Mouse (Mus musculus) right cerebral cortex, adult 18-20 months (tissue): Measurements from ENCODE around the gene Map3k1.

Source experiments
- DNase-seq: peaks from one replicate; pipeline ENCODE4 v3.0.0; 2022; ENCODE audit warnings: mixed read lengths

Map3k1 gene

DNA sequence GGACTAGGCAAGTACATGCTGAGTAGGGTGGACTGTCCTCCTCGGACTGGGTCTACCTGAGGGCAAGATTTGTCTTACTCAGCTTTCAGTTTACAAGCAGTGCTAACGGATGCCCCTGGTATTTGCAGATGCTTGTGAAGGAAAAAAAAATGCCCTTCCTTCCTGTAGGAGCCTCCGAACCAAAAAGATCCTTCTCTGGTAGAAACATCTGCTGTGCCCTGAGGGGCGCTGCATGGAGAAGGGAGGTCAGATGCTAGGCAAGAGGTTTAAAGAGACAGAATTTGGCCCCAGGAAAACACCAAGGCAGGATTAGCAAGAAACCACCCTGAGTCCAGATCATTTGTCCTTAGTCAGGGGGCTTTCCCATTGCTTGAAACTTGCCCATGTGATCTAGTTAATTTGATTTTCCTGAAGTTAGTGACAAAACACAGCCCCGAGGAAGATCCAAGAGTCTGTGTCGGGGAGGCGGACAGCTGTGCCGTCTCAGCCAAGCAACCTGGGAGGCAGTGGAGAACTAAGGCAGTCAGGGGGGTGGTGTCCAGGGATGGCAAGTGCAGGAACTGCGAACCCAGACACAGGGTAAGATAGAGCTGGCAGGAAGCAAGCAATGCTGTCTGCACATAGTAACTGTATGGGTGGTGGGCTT lies 19.2 kb downstream of the Map3k1 start:
- DNase-seq: no peak

DNA sequence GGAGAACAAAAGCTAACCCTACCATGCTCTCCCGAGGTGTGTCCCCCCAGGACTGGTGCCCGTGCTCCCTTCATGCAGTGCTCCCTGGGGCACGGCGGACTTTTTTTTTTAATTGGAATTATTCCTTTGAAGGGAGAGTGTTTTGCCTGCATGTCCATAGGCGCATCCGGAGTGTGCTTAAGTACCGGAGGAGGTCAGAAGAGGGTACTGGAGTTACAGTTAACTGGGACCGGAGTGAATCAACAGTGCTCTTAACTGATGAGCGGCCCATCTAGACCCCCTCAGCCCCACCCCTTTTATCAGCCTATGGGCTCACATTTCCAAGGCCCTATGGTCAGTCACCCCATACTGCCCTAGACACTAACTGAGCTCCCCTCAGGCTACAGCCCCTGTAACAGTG lies 19.9 kb downstream of the Map3k1 start:
- DNase-seq: no peak

DNA sequence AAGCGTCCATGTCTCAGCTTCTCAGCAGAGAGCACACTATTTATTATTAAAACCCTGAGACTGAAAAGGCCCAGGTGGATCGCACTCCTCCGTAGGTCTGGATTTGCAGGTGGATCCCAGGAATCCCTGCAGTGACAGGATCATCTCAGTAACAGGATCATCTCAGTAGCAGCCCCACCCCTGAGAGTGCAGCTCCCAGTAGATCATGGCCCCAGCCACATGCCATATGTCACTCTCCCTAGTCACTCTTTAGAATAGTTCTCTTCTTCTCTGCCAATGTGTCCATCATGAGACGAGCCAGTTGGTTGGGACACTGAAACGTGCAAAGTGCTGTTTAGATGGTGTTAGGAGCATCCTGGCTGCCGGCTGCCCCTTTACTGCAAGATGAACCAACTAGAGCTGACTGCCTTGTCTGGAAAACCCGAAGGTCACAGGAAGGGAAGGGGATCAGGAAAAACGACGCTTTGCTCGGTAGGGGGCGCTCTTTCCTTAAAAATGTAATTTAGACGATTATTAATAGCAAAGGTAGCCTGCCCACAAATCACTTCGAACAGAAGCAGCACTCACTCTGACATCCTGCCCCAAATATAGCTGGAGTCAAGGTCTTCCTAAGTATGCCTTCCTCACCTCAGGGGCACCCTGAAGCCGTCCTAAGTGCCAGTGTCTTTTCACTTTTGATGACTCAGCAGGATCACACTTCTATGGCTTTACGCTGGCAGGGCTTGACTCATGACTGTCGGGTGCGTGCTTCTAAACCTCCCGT lies 20.8 kb downstream of the Map3k1 start:
- DNase-seq: peak; percentile 53

DNA sequence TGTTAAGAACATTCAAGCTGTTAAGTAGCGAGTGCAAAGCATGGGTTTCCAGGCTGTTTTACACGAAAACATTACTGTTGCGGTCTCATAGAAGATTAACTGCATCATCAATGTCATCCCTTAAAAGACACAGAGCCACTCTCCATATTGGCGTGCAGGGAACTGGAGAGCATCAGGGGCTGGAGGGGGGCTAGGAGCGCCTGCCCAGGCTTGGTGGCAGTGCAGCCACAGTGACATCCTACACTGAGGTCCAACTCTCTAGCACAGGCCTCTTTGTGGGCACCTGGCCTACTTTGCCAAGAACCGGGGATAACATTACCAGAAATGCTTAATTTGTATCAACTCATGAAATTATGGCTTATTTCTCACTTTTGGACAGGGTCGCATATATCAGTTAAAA lies 22.2 kb downstream of the Map3k1 start:
- DNase-seq: no peak

DNA sequence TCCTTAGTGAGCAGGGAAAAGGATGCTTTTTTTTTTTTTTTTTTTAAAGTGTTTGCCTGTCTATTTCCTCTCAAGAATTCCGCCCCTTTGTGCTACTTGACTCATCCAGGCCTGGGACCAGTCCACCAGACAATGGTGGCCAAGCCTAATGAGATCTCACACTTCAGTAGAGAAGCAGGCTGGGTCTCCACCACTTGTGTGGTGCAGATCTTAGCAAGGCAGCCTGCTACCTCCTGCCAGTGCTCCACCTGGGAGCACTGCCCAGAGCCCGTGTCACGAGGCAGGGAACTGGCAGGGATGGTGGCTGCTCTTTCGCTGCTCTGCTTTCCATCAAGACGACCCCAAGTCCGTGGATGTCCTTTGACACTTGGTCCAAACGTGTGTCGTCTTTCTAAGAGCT lies 25.3 kb downstream of the Map3k1 start:
- no peak for DNase-seq

DNA sequence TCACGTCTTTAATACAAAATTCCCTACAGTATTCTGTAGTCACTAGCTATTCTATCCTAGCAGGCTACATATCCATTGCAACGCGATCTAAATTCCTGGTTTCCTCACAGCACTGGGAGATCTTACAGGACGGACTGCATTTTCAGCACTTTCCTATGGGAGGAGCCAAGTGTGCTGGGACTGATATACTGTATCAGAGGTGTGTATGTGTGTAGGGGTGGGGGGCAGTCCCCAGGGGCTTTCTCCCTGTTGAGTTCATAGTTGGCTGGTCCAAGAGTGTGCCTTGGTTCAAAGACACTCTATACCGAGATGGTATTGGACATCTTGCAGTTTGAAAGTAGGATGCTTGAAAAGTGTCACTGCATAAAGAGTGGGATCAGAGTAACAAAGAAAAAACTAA lies 29.3 kb downstream of the Map3k1 start:
- no peak for DNase-seq

DNA sequence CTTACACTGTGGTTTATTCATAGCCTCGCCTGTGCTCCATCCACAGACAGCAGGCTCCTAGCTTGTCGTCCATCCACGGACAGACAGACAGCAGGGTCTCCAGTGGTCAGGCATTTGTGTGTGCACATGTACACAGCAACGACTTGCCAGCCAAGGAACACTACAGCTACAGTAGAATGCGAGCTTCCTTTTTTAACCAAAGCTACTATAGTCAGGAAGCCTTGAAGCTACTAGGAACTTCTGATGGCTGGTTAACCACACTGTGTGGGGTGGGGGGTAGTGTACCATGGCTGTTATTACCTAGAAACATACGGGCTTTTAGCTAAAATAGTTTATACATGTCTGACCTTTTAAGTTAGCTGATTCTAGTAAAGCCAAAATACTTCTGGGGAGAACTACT lies 30.2 kb downstream of the Map3k1 start:
- no peak for DNase-seq

DNA sequence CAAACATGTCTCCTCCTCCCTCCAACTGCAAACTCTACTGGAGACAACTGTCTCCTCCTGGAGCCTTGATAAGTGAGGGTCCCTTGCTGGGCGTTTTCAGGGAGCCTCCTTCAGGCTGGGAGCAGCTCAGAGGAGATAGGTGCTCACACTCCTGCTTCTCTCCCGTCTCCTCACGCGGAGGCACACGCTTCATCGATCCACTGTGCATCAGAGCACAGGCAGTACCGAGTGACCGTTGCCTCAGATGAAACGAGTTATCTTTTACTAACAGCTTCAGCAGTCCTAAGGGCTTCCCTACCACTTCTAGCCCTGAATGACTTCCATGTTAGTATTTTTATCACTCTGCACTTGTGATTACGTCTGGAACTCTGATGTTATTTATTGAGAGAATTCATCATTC lies 30.9 kb downstream of the Map3k1 start:
- DNase-seq: no peak

DNA sequence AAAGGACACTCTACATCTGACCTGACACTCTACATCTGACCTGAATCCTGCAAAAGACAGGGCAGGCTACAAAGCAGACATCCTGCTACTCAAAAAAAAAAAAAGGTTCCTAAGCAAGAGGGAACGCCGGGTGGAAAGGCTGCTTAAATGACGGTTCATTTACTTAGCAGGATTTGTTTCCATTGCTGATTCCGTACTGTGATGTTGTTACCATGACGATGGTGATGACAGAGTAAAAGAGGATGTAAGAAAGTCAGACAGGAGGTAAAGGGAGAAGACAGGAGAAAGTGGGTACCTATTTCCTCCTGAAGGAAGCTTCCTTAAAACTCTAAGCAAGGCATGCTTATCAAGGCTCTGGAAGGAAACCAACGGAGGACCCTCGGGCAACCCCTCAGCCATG lies 31.6 kb downstream of the Map3k1 start:
- DNase-seq: no peak

DNA sequence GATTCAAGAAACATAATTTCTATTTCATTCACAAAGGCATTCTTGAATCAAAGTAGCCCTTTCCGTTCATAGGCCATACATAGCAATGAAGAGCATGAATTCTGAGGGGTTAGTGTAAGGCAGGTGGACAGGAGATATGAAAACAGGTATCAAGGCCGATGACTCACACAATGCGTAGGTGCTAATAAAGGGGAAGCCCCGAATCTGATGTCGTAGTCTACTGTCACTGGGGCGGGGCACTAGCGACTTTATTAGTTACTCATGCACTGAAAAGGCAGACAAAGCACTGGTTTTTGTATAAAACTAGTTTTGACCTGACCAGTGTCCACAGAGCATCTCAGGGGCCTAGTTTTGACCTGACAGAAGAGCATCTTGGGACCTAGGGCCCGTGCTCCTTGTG lies 36.7 kb downstream of the Map3k1 start:
- DNase-seq: no peak

DNA sequence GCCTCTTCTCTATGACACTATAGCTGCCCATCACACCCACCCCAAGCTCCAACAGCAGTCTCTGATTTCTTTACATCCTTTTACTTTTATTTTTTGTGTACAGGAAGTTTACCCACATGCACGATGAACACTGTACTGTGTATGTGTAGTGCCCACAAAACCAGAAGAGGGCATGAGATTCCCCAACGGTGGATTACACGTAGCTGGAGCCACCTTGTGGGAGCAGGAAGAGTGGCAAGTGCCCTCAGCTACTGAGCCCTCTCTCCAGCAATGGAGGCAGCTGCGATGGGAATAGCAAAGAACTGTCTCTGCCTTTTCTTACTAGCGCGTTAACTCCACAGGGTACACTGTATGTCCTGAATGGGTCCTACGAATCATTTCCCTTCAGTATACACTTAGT lies 37.6 kb downstream of the Map3k1 start:
- DNase-seq: peak; percentile 75

DNA sequence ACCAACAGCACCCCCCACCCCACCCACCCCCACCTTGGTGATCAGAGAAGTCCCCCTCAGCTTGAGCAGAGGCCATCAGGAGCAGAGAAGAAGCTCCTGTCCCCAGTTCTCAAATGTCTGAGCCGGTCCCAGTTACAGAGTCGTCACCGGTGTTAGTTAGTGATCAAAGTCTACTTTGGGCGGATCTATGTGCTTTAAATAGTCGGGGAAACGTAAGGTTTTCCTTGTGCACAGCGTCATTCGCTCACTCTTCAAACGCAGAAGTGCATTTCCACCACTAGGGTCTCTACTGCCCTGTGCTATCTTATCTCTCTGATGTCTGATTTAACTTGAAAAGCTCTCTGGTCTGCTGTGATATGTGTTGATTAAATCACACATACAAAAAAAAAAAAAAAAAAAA lies 38.0 kb downstream of the Map3k1 start:
- no peak for DNase-seq

DNA sequence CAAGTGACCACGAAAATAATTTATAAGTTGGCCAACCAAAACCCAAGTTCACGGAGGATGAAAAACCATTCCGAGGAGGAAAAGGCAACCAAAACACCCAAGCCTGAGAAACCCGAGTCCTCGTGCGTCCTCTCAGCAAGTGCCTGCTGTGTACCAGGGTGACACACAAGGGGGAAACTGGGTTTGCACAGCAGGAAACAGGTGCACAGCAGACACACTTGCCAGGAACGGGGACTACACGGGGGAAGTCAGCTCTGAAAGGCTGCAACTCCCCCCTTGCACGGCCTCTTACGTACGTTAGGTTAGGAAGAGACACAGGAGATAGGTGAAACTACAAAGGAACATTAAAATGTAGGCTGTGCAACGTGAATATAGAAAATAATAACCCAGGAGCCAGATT lies 46.3 kb downstream of the Map3k1 start:
- DNase-seq: no peak

DNA sequence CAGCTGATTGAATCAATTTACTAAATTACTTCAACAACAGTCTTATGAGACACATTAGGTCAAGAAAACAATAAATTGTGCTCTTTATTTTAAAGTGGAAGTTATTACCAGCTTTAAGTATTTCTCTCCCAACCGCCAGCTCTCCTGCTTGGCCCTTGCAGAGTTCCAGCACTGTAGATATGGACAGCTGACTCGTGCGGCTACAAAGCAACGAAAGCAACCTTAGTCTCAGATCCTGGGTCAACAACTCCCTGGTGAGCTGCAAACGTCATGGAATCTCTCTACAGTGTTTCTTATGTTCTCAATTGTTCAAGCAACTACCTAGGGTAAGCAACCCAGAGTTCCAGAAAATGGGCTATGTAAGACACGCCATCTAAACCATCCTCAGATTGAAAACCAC lies 51.8 kb downstream of the Map3k1 start:
- DNase-seq: no peak

DNA sequence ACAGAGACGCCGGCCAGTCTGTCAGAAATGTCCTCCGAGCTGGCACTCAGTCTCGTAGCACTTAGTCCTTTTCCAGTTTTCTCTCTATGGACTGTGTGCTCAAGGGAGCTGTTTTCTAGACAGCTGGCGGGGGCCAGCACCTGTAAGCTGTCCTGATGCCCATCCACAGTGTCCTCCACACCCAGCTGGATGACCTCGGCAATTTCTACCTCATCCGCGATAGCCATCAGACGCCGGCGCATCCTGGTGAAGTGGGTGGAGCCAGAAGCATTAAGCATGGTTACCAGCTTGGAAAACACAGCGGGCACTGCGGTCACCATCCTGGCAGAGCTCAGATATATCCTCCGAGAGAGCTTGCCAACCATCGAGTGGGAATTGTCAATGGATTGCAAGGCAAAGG lies 52.9 kb downstream of the Map3k1 start:
- no peak for DNase-seq

DNA sequence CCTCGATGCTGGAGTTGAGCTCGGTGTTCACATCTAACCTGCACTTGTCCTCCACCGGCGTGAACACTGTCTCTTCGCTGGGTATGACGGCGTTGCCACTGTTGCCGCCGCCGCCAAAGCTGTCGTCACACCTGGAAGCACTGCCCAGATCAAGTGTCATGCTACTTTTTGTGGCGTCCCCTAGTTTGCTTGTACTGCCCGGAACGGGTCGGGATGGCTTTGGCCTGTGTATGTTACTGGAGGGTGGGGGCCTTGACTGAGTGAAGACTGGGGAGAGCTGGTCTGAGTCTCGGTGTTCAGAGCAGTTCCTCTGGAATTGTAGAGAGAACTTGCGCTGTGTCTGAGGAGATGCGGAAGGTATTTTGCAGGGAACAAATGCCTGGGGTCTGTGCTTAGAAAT lies 53.4 kb downstream of the Map3k1 start:
- no peak for DNase-seq

DNA sequence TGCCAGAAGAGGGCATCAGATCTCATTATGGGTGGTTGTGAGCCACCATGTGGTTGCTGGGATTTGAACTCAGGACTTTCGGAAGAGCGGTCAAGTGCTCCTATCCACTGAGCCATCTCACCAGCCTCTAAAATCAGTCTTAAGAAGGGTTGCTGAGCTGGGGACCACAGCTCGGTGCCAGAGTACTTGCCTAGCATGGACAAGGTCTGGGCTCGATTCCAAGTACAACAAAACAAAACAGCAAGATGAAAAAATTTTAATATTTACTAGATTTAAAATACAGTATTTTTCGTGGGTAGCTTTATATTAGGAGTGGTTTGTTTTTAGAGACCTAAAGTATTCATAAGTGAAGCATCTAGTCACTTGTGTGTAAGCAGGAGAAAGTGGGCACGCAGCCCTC lies 55.5 kb downstream of the Map3k1 start:
- no peak for DNase-seq

DNA sequence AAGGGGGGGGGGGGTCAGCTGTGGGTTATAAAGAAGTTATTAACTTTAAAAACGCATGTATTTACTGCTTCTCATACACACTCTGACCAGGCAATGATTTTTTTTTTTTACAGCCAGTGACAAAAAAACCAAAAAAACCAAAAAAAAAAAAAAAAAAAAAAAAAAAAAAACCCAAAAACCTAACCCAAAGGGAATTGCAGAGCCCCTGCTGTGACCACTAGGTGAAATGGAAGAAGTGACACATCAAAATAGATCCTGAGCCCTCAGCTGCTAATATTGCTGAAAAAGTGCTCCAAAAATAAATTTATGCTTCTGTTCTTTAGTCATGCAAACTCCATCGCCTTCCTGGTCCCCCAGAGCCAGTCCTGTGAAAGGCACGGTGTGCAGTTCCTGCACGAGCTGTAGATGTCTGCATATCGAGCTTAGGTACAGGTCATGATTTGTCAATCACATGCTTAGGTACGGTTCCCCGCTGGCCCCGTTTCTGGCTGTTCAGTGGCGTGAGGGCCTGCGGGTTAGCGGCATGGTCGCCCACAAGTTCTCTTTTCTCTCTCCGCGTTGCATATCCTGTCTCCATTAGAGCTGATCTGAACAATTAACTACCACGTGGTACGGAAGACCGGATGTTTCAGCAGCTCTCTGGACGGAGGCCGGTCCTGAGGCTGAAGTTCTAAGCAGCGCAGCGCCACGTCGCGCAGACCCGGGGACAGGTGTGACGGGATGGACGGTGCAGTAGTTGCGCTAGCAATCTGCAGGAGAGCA lies 60.3 kb downstream of the Map3k1 start:
- no peak for DNase-seq

DNA sequence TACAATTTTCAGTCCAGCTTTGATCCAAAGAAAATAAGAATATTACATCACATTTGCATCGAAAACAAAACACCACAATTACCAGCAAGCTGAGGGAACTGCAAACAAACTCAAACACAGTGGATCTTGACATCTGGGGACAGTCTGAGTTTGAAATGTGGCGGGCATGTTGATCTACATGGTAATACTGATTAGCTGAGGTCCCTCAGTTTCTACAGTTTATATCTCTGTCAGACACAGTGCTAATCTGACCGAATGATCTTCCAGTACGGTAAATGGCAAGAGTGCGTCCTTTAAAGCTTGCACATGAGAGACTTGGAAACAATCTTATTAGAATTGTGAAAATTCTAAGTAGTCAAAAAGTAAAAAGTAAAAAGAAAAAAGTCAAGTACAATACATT lies 62.0 kb downstream of the Map3k1 start:
- DNase-seq: no peak

DNA sequence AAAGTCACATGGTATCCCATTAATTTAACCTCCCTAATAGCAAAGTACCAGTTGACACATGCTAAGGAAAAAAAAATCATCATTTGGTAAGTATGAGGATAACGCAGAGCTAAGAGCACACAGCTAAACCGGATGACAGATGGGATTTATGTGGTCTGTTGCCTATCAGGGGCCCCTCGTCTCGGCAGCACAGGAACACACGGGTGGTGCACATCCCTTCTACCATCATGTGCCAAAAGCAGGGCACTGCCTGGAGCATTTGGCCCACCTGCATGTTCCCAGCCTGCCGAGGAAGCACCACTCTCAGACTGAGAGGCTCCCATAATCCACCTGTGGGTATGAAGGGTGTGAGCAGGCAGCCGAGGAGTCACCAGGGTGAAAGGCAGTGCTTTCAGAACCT lies 63.6 kb downstream of the Map3k1 start:
- DNase-seq: no peak

DNA sequence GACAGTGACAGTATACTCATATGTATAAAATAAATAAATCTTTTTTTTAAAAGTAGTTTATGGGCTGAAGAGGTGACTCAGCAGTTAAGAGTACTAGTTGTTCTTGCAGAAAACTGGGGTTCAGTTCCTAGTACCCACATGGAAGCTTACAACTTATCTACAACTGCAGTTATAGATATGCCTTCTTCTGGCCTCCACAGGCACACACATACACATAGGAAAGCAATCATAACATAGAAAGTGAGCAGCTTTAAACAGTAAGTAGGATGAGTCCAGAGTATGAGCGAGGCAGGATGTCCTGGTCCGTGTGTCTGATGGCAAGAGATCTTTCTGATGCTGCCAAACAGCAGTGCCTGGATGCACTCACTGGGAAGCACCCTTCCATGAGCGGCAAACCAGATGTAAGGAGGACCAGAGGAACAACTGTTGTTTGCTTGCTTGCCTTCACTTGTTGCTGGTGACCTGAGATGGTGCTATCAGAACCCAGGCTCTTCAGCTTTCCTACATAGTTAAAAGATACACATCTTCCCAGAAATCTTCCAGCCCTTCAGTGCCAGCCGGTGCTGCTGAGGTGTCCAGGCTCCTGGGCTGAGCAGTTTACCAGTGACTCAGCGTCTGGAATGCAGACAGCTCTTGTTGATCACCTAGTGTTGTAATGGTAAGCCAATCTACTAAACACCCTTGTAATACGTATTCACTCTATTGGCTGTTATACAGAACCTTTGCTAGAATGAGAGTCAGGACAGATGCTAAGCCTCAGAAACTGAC lies 64.4 kb downstream of the Map3k1 start:
- no peak for DNase-seq

DNA sequence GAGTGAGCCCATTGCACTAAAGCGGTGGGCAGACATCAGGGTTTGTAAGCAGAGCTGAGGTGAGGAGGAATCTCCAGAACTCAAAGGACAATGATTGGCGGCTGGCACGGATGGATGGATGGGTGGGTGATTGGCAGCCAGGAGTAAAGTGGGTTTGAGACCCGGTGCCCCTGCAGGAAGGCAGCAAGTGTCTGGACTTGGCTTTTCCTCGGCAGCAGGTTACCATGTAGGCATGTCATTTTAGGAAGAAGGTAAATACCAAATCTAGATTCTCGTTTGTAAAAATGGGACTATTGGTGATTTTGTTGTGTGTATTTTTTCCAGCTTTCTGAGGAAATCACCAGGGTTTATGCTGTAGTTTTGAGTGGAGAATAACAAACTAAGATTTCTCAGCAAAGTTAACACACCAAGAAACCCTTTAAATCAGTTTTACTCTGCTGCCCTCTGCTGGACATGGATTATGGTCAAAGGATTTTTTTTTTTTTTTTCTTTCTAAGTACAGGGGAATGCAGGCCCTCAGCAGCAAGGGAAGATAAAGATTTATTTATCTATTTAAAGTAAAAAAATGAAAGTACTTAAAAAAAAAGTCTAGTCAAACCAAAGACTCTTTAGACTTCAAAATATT lies 66.7 kb downstream of the Map3k1 start:
- DNase-seq: peak; percentile 30
